Mouse (Mus musculus): ENCODE data around the gene Nhlrc4. TPM values are rescaled to one million over a fixed set of nuclear protein-coding genes. Genes with fewer than 3 reads are reported as not detected.
A peak's percentile ranks its signal among the peaks of the same experiment; 100 is the strongest.

Gene Nhlrc4
- not detected in 2 replicates for polyA plus RNA-seq (2012; ENCODE audit: insufficient read depth, insufficient read length, low replicate concordance, missing spikeins)

DNA sequence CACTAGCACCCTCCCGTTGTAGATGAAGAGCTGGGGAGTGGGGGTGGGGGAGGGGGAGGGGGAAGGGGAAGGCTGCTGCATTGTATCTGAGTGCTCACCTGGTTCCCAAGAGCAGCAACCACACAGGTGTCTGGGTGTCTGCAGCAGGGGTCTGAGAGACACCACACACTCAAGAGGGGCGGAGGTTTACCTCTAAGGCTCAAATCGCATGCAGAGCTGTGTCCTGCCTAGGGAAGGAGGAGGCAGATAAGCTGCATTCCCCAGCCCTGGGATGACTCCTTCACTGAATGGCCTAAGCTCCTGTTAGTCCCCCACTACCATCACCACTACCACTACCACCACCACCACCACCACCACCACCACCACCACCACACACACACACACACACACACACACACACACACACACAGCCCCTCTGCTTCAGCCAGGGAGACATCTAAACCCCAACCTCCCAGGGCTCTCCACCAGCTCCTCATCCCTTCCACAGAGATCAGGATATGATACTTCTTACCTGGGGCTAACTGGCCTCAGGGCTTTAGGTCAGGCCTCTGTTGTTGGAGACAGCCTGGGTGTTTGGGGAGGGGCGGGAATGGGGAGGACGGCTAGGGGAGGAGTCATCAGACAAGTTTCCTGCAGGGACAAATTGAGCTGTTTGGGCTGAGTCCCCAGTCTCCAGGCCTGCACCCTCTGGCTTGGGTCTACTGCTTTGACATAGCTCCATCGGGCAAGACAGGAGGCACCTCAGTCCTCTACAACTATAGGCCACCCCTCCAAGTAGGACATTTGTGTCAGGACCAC, at the start of gene Nhlrc4, which contains the start of gene Pigq:
Gene Nhlrc4, minus strand, starts transcription at position 596 of the 798 bp plus-strand sequence.
Gene Pigq, minus strand, starts transcription at position 571 of the 798 bp plus-strand sequence.
- 49% methylated on average over 6 of the region's 6 CpGs for WGBS
- no peak for TF ChIP-seq POLR2A (IDR thresholded peaks at IDR 0.05; ENCODE audit: insufficient read depth, low read depth, low read length)
- TF ChIP-seq CTCF (IDR thresholded peaks at IDR 0.05; ENCODE audit: insufficient read depth, low read depth, low read length), result no peak

DNA sequence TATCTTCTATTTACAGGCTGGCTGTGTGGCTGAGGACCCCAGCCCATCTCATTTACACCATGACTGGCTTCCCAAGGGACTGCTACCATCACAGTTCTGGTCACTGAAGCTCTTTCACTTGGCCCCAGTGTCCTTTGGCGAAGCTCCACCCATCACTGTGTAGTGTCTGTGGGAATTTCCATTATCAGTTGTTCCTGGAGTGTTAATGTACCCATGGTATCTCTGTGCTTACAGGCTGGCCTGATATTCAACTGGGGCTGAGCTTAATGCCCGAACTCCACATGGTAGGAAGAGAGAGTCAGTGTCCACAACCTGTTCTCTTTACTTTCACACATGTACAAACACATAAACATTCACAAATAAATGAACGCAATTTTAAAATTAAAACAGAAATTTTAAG, 48.7 kb upstream of the Nhlrc4 start:
- Histone ChIP-seq H3K27ac (ENCODE audit: insufficient read depth, low read depth, low read length) (no peak overlapping the region), H3K4me1 (ENCODE audit: control insufficient read depth, insufficient read depth, low read length) (no peaks in the 10 kb centered on the region), H3K4me3 (ENCODE audit: insufficient read depth, low read depth, low read length) (no peak overlapping the region)
- TF ChIP-seq POLR2A (IDR thresholded peaks at IDR 0.05; ENCODE audit: insufficient read depth, low read depth, low read length), result no peak
- TF ChIP-seq CTCF (IDR thresholded peaks at IDR 0.05; ENCODE audit: insufficient read depth, low read depth, low read length), result no peak
- 97% methylated on average over 3 of the region's 3 CpGs for WGBS

More for the DNA sequence above, at the start of gene Nhlrc4, which contains the start of gene Pigq:
- Histone ChIP-seq H3K4me3 (ENCODE audit: insufficient read depth, low read depth, low read length) (no peak within 1 kb of the TSS), H3K4me1 (ENCODE audit: control insufficient read depth, insufficient read depth, low read length) (peaks cover 4% of the 10 kb centered on the region), H3K27ac (ENCODE audit: insufficient read depth, low read depth, low read length) (no peak within 1 kb of the TSS)

GRCm38 (mm10) chr17:25992274-25992673, 47.5 kb upstream of the Nhlrc4 start:
- TF ChIP-seq POLR2A (IDR thresholded peaks at IDR 0.05; ENCODE audit: insufficient read depth, low read depth, low read length), result no peak
- TF ChIP-seq CTCF (IDR thresholded peaks at IDR 0.05; ENCODE audit: insufficient read depth, low read depth, low read length), result no peak
- H3K4me3 ChIP-seq (ENCODE audit: insufficient read depth, low read depth, low read length), result no peak overlapping the region
- H3K27ac ChIP-seq (ENCODE audit: insufficient read depth, low read depth, low read length), result no peak overlapping the region
- over 99% methylated on average over 4 of the region's 4 CpGs for WGBS
- no peaks in the 10 kb centered on the region for H3K4me1 ChIP-seq (ENCODE audit: control insufficient read depth, insufficient read depth, low read length)

DNA sequence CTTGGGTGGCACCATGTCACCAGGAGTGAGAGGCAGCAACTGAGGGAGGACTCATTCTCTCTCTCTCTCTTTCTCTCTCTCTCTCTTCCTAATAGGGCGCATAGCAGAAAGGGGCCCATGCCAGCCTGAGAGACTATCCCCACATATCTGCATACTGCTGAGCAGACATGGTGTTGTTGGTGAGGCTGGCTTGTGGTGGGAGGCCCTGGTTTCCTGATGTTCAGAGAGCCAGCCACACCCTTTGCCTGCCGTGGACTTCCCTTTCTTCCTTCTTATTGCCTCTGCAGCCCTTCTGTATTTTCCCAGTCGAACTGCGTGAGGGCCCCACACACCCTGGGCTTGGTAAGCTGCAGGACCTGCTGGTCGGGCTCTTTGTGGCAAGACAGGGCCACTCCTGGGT, 45.6 kb upstream of the Nhlrc4 start:
- TF ChIP-seq CTCF (IDR thresholded peaks at IDR 0.05; ENCODE audit: insufficient read depth, low read depth, low read length), result no peak
- TF ChIP-seq POLR2A (IDR thresholded peaks at IDR 0.05; ENCODE audit: insufficient read depth, low read depth, low read length), result no peak
- 96% methylated on average over 5 of the region's 5 CpGs for WGBS

GRCm38 (mm10) chr17:25985306-25986294, 40.8 kb upstream of the Nhlrc4 start, which contains the start of gene Capn15:
Gene Capn15, minus strand, starts transcription at chr17:25985796.
- WGBS, result under 1% methylated on average over 90 of the region's 91 CpGs
- Histone ChIP-seq H3K27ac (ENCODE audit: insufficient read depth, low read depth, low read length) (peak within 1 kb of the TSS; percentile 60), H3K4me1 (ENCODE audit: control insufficient read depth, insufficient read depth, low read length) (peaks cover 19% of the 10 kb centered on the region), H3K4me3 (ENCODE audit: insufficient read depth, low read depth, low read length) (peak within 1 kb of the TSS; percentile 81)
- TF ChIP-seq POLR2A (IDR thresholded peaks at IDR 0.05; ENCODE audit: insufficient read depth, low read depth, low read length), result peak; percentile 73
- TF ChIP-seq CTCF (IDR thresholded peaks at IDR 0.05; ENCODE audit: insufficient read depth, low read depth, low read length), result no peak

More for the DNA sequence above, 45.6 kb upstream of the Nhlrc4 start:
- no peaks in the 10 kb centered on the region for H3K4me1 ChIP-seq (ENCODE audit: control insufficient read depth, insufficient read depth, low read length)
- H3K4me3 ChIP-seq (ENCODE audit: insufficient read depth, low read depth, low read length), result no peak overlapping the region
- no peak overlapping the region for H3K27ac ChIP-seq (ENCODE audit: insufficient read depth, low read depth, low read length)

- H3K4me3 ChIP-seq (ENCODE audit: insufficient read depth, low read depth, low read length), result peak overlapping the region; percentile 81
- 6% methylated on average over 17 of the region's 17 CpGs for WGBS
- peak overlapping the region; percentile 50 for H3K27ac ChIP-seq (ENCODE audit: insufficient read depth, low read depth, low read length)
- H3K4me1 ChIP-seq (ENCODE audit: control insufficient read depth, insufficient read depth, low read length), result peaks cover 19% of the 10 kb centered on the region
- TF ChIP-seq CTCF (IDR thresholded peaks at IDR 0.05; ENCODE audit: insufficient read depth, low read depth, low read length), result no peak
- no peak for TF ChIP-seq POLR2A (IDR thresholded peaks at IDR 0.05; ENCODE audit: insufficient read depth, low read depth, low read length)
These were observed 40.0 kb upstream of the Nhlrc4 start for GRCm38 (mm10) chr17:25984556-25985305.

GRCm38 (mm10) chr17:25984066-25984465, 39.3 kb upstream of the Nhlrc4 start:
- TF ChIP-seq CTCF (IDR thresholded peaks at IDR 0.05; ENCODE audit: insufficient read depth, low read depth, low read length) (no peak), POLR2A (IDR thresholded peaks at IDR 0.05; ENCODE audit: insufficient read depth, low read depth, low read length) (no peak)
- H3K27ac ChIP-seq (ENCODE audit: insufficient read depth, low read depth, low read length), result no peak overlapping the region
- no peak overlapping the region for H3K4me3 ChIP-seq (ENCODE audit: insufficient read depth, low read depth, low read length)
- WGBS, result 94% methylated on average over 1 of the region's 1 CpGs
- peaks cover 19% of the 10 kb centered on the region for H3K4me1 ChIP-seq (ENCODE audit: control insufficient read depth, insufficient read depth, low read length)

- no peak overlapping the region for H3K4me3 ChIP-seq (ENCODE audit: insufficient read depth, low read depth, low read length)
- peaks cover 19% of the 10 kb centered on the region for H3K4me1 ChIP-seq (ENCODE audit: control insufficient read depth, insufficient read depth, low read length)
- WGBS, result 92% methylated on average over 3 of the region's 3 CpGs
- TF ChIP-seq POLR2A (IDR thresholded peaks at IDR 0.05; ENCODE audit: insufficient read depth, low read depth, low read length) (no peak), CTCF (IDR thresholded peaks at IDR 0.05; ENCODE audit: insufficient read depth, low read depth, low read length) (no peak)
- H3K27ac ChIP-seq (ENCODE audit: insufficient read depth, low read depth, low read length), result no peak overlapping the region
These were observed 38.2 kb upstream of the Nhlrc4 start for GRCm38 (mm10) chr17:25982913-25983312.

All from olfactory bulb, adult 2 months (tissue).